ENCODE assay signal across 9 mouse cellular contexts in the genomic region with DNA sequence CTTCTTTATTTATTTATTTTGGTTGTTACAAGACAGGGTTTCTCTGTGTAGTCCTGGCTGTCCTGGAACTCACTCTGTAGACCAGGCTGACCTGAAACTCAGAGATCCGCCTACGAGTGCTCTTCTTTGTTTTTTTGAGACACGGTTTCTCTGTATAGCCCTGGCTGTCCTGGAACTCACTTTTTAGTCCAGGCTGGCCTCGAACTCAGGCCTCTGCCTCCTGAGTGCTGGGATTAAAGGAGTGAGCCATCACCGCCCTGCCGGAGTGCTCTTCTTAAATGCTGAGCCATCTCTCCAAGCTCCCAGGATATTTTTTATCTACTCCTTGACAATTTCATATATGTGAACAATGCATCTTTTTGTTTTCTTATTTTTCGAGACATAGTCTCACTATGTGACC. TPM values are rescaled to one million over a fixed set of nuclear protein-coding genes. Genes with fewer than 3 reads are reported as not detected.
DNase-seq lines count a peak whose midpoint lies in the region; ATAC-seq and TF ChIP-seq lines count a peak whose summit lies in the region.
"Had no signal": no experiment of that assay in that cellular context is flagged by ENCODE, and none has a peak within 500 bp of the region (broad histone marks: within the 10 kb centered on the region; RNA-seq: fewer than 3 reads in every experiment).

No protein-coding gene starts in this region.

- peak overlapping the region; percentile 95 for H3K4me3 ChIP-seq in gastrocnemius, adult 2 months
- peak overlapping the region; percentile 87 for H3K4me3 ChIP-seq in lung, embryonic 16.5 days (ENCODE audit: low read length)
- H3K4me3 ChIP-seq in limb, embryonic 11.5 days (ENCODE audit: low read depth, low read length), result no peak overlapping the region
- H3K4me3 ChIP-seq in small intestine, adult 2 months (ENCODE audit: low read depth, low read length), result no peak overlapping the region

- no peak overlapping the region for H3K9ac ChIP-seq in lung, embryonic 16.5 days (ENCODE audit: low read length)
- no peak overlapping the region for H3K9ac ChIP-seq in limb, embryonic 11.5 days (ENCODE audit: low read length)

- H3K4me2 ChIP-seq in lung, embryonic 16.5 days (ENCODE audit: low read depth, low read length), result peak overlapping the region; percentile 90
- peak overlapping the region; percentile 74; the same call in 1 of the 2 replicates for H3K4me2 ChIP-seq in limb, embryonic 11.5 days (ENCODE audit: low read depth, severe bottlenecking)

- WGBS in lung, embryonic 16.5 days, result 82% methylated on average over 7 of the region's 7 CpGs
- WGBS in limb, embryonic 11.5 days, result 80% methylated on average over 7 of the region's 7 CpGs
- 79% methylated on average over 7 of the region's 7 CpGs for WGBS in small intestine, adult 2 months

- H3K4me1 ChIP-seq in lung, embryonic 16.5 days (replicated peaks; ENCODE audit: control insufficient read depth, insufficient read depth, low read length), result peaks cover 12% of the 10 kb centered on the region
- peaks cover 6% of the 10 kb centered on the region; the same call in 1 of the 2 replicates for H3K4me1 ChIP-seq in limb, embryonic 11.5 days (ENCODE audit: control insufficient read depth, insufficient read depth, low read length)
- peaks cover 5% of the 10 kb centered on the region; the same call in 1 of the 2 replicates for H3K4me1 ChIP-seq in small intestine, adult 2 months (ENCODE audit: control insufficient read depth, insufficient read depth, insufficient read length, low read length)

- no peak for TF ChIP-seq POLR2A in small intestine, adult 2 months (IDR thresholded peaks at IDR 0.05; ENCODE audit: low read depth, low read length)

- DNase-seq in gastrocnemius, adult 2 months, result no peak
- no peak for DNase-seq in gastrocnemius, adult 8-10 months (ENCODE audit: low spot score in 2 of 2)
- DNase-seq in lung, postnatal 4 days, result no peak
- DNase-seq in limb, embryonic 11.5 days (ENCODE audit: low spot score), result no peak
- no peak for DNase-seq in right cerebral cortex, postnatal 25 days
- no peak for DNase-seq in right cerebral cortex, postnatal 36 days (ENCODE audit: low spot score in 2 of 2)
- DNase-seq: cerebellum, postnatal 25 days had no signal

- H3K9me3 ChIP-seq in lung, embryonic 16.5 days (ENCODE audit: control insufficient read depth, low read length), result no peaks in the 10 kb centered on the region
- no peaks in the 10 kb centered on the region for H3K9me3 ChIP-seq in limb, embryonic 11.5 days (ENCODE audit: control insufficient read depth, low read length)

- intact Hi-C loops in gastrocnemius, adult 2 months (cut with DNase I), result no loop called here

- no peak for TF ChIP-seq CTCF in gastrocnemius, adult 2 months (IDR thresholded peaks at IDR 0.05)
- TF ChIP-seq CTCF in small intestine, adult 2 months (IDR thresholded peaks at IDR 0.05; ENCODE audit: extremely low read depth, insufficient read length, insufficient replicate concordance, low read depth, low read length), result no peak

- H3K36me3 ChIP-seq in lung, embryonic 16.5 days (ENCODE audit: control insufficient read depth, insufficient read depth, low read length), result peaks cover 19% of the 10 kb centered on the region
- H3K36me3 ChIP-seq in limb, embryonic 11.5 days (ENCODE audit: control insufficient read depth, insufficient read depth, low read length), result peaks cover 6% of the 10 kb centered on the region
- peaks cover 18% of the 10 kb centered on the region for H3K36me3 ChIP-seq in small intestine, adult 2 months (ENCODE audit: control insufficient read depth, insufficient read depth, low read length)

- H3K27ac ChIP-seq in gastrocnemius, adult 2 months, result peak overlapping the region; percentile 93
- H3K27ac ChIP-seq in lung, embryonic 16.5 days (ENCODE audit: low read length), result peak overlapping the region; percentile 87; the same call in 1 of the 2 replicates
- H3K27ac ChIP-seq in limb, embryonic 11.5 days (replicated peaks; ENCODE audit: low read depth, low read length), result no peak overlapping the region
- peak overlapping the region; percentile 67; the same call in 1 of the 2 replicates for H3K27ac ChIP-seq in small intestine, adult 2 months (ENCODE audit: insufficient read depth, low read depth, low read length)

- ATAC-seq in lung, embryonic 16.5 days (ENCODE audit: low read depth), result no peak
- no peak for ATAC-seq in limb, embryonic 11.5 days (ENCODE audit: insufficient number of reproducible peaks, low FRiP score, low TSS enrichment, low read depth)

- H3K27me3 ChIP-seq in lung, embryonic 16.5 days (ENCODE audit: control insufficient read depth, insufficient read depth, low read depth, low read length), result no peaks in the 10 kb centered on the region
- no peaks in the 10 kb centered on the region for H3K27me3 ChIP-seq in limb, embryonic 11.5 days (ENCODE audit: control insufficient read depth, insufficient read depth, low read length)
- no peaks in the 10 kb centered on the region for H3K27me3 ChIP-seq in small intestine, adult 2 months (ENCODE audit: control insufficient read depth, insufficient read depth, low read length)

RNA-seq across cellular contexts. Expression of gene Qars, which starts 0.6 kb away (rescaled TPM):
- 10 to 100 TPM; 75.4 to 80.6 TPM for total RNA-seq in gastrocnemius, adult 2 months (2021)
- 100 to 1,000 TPM in 1 of 4 experiments, 10 to 100 TPM in 3; 78.6 to 107 (median 95.6) TPM for total RNA-seq in gastrocnemius, adult 8-10 months (2022)
- polyA plus RNA-seq in lung, embryonic 16.5 days (2015; fragmentation: Nextera tagmentation; extraction: Ambion mirVana), result 97.4 and 107 TPM in 2 replicates
- polyA plus RNA-seq in limb, embryonic 11.5 days (2014; fragmentation: Nextera tagmentation; extraction: Ambion mirVana), result 126 and 138 TPM in 2 replicates
- polyA plus RNA-seq in small intestine, adult 2 months (2012; rRNA removed), result 110 and 340 TPM in 2 replicates

RNA-seq across cellular contexts. Expression of gene Qrich1, which starts 9.7 kb away (rescaled TPM):
- total RNA-seq in gastrocnemius, adult 2 months (2021), result 10 to 100 TPM; 53.3 to 58.9 TPM
- 10 to 100 TPM; 44.8 to 59.1 (median 55.7) TPM for total RNA-seq in gastrocnemius, adult 8-10 months (2022)
- polyA plus RNA-seq in lung, embryonic 16.5 days (2015; fragmentation: Nextera tagmentation; extraction: Ambion mirVana), result 108 and 118 TPM in 2 replicates
- polyA plus RNA-seq in limb, embryonic 11.5 days (2014; fragmentation: Nextera tagmentation; extraction: Ambion mirVana), result 164 and 167 TPM in 2 replicates
- 38.4 and 76.2 TPM in 2 replicates for polyA plus RNA-seq in small intestine, adult 2 months (2012; rRNA removed)

RNA-seq across cellular contexts. Expression of gene Usp19, which starts 16.5 kb away (rescaled TPM):
- total RNA-seq in gastrocnemius, adult 2 months (2021), result 100 to 1,000 TPM; 124 TPM
- total RNA-seq in gastrocnemius, adult 8-10 months (2022), result 100 to 1,000 TPM; 118 to 134 (median 128) TPM
- 59.1 and 61.0 TPM in 2 replicates for polyA plus RNA-seq in lung, embryonic 16.5 days (2015; fragmentation: Nextera tagmentation; extraction: Ambion mirVana)
- polyA plus RNA-seq in limb, embryonic 11.5 days (2014; fragmentation: Nextera tagmentation; extraction: Ambion mirVana), result 73.6 and 81.7 TPM in 2 replicates
- polyA plus RNA-seq in small intestine, adult 2 months (2012; rRNA removed), result 48.5 and 84.5 TPM in 2 replicates

RNA-seq across cellular contexts. Expression of gene Lamb2, which starts 27.4 kb away (rescaled TPM):
- total RNA-seq in gastrocnemius, adult 2 months (2021), result 100 to 1,000 TPM; 104 to 171 TPM
- total RNA-seq in gastrocnemius, adult 8-10 months (2022), result 100 to 1,000 TPM; 112 to 139 (median 128) TPM
- polyA plus RNA-seq in lung, embryonic 16.5 days (2015; fragmentation: Nextera tagmentation; extraction: Ambion mirVana), result 86.0 and 95.5 TPM in 2 replicates
- polyA plus RNA-seq in limb, embryonic 11.5 days (2014; fragmentation: Nextera tagmentation; extraction: Ambion mirVana), result 18.0 and 18.9 TPM in 2 replicates
- 22.3 and 23.3 TPM in 2 replicates for polyA plus RNA-seq in small intestine, adult 2 months (2012; rRNA removed)

RNA-seq across cellular contexts. Expression of gene Klhdc8b, which starts 45.5 kb away (rescaled TPM):
- 1 to 10 TPM; 1.7 to 2.5 TPM for total RNA-seq in gastrocnemius, adult 2 months (2021)
- total RNA-seq in gastrocnemius, adult 8-10 months (2022), result 1 to 10 TPM; 1.3 to 2.7 (median 2.2) TPM
- 76.6 and 89.7 TPM in 2 replicates for polyA plus RNA-seq in lung, embryonic 16.5 days (2015; fragmentation: Nextera tagmentation; extraction: Ambion mirVana)
- 13.6 and 17.2 TPM in 2 replicates for polyA plus RNA-seq in limb, embryonic 11.5 days (2014; fragmentation: Nextera tagmentation; extraction: Ambion mirVana)
- polyA plus RNA-seq in small intestine, adult 2 months (2012; rRNA removed), result 13.4 and 19.7 TPM in 2 replicates

Comparison
In these comparisons a context has a peak if more than half of its experiments do, and no peak if none do; other contexts are left out.
1. H3K4me3 ChIP-seq: peak in gastrocnemius, adult 2 months (single experiment) and lung, embryonic 16.5 days (single experiment); none in limb, embryonic 11.5 days (single experiment) and small intestine, adult 2 months (single experiment).